ENCODE assay signal across 7 mouse cellular contexts in the genomic region with DNA sequence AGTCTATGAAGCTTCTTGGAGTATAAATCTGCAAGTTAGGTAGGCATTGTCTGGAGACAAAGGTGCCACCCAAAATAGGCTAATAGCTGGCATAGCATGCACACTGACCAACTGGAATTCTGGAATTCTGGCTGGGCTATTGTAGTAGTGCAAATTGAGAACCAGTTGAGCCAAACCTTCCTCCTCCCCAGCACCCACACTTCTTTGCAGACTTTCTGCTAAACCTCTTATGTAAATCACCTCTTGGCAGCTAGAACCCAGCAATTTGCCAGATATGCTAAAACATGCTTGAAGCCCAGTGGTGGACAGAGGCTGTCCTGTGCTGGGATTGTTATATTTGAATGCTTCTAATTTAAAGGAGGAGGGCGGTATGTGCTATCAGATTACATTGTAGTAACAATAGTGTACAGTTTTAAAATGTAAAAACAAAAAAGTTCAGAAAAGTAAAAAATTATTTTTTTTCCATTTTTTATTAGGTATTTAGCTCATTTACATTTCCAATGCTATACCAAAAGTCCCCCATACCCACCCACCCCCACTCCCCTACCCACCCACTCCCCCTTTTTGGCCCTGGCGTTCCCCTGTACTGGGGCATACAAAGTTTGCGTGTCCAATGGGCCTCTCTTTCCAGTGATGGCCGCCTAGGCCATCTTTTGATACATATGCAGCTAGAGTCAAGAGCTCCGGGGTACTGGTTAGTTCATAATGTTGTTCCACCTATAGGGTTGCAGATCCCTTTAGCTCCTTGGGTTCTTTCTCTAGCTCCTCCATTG. TPM values are rescaled to one million over a fixed set of nuclear protein-coding genes. Genes with fewer than 3 reads are reported as not detected.
DNase-seq lines count a peak whose midpoint lies in the region; ATAC-seq lines count a peak whose summit lies in the region.
"Not testable (repeated sequence)": the region's sequence is repeated elsewhere in the genome, so short reads cannot be mapped to it uniquely, and the experiment has no call there.

No protein-coding gene starts in this region.

- not testable (repeated sequence) for H3K4me1 ChIP-seq in midbrain, embryonic 13.5 days (replicated peaks)

- peak; percentile 64 for ATAC-seq in frontal cortex, adult (ENCODE audit: low TSS enrichment)
- ATAC-seq in midbrain, embryonic 13.5 days, result 0 out of 2 replicates have a peak, but pooled peaks have one; percentile 24

- not testable (repeated sequence) for H3K36me3 ChIP-seq in midbrain, embryonic 13.5 days

- not testable (repeated sequence) for H3K4me3 ChIP-seq in midbrain, embryonic 13.5 days (replicated peaks)

- DNase-seq in adrenal gland, postnatal 14 days, result peak; percentile 37
- DNase-seq in fat pad, adult 2 months (ENCODE audit: extremely low read depth, low read depth, low spot score), result peak; percentile 59
- peak; percentile 28 for DNase-seq in kidney, adult 18-20 months
- DNase-seq in kidney, postnatal 36 days, result peak; percentile 43 to 60
- DNase-seq in right cerebral cortex, postnatal 10 days (ENCODE audit: low spot score in 2 of 2), result peak; percentile 57 to 63

- not testable (repeated sequence) for H3K27ac ChIP-seq in midbrain, embryonic 13.5 days

- not testable (repeated sequence) for H3K27me3 ChIP-seq in midbrain, embryonic 13.5 days

- not testable (repeated sequence) for H3K9ac ChIP-seq in midbrain, embryonic 13.5 days (replicated peaks)

- H3K4me2 ChIP-seq in midbrain, embryonic 13.5 days (replicated peaks), result not testable (repeated sequence)

- WGBS in midbrain, embryonic 13.5 days, result 89% methylated on average over 1 of the region's 5 CpGs

- H3K9me3 ChIP-seq in midbrain, embryonic 13.5 days, result peaks cover 21% of the 10 kb centered on the region

RNA-seq across cellular contexts. Expression of a gene that starts 14.8 kb away (rescaled TPM):
- total RNA-seq in adrenal gland, postnatal 14 days (2021), result 62.3 and 64.9 TPM in 2 replicates
- 170 and 172 TPM in 2 replicates for polyA plus RNA-seq in midbrain, embryonic 13.5 days (2015; fragmentation: Nextera tagmentation; extraction: Ambion mirVana)
